Mouse (Mus musculus): Measurements from ENCODE around the gene Etl4.

Gene Etl4

DNA sequence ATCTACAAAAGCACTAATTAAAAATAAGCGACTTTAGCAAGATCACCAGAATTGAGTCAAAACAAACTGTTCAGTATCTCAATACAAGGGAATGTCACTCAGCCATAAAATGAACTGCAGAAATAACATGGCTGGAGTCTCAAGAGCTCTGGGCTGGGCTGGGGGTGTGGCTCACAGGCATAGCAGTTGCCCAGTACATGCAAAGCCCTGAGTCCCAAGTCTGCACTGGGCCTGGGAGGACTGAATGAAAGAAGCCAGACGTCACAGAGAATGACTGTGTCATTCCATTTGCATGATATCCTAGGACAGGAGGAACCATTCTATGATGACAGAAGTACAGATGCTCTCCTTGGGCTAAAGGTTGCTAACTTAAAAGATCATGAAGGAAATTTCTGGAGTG lies 864.9 kb downstream of the Etl4 start:
- DNase-seq: no peak

DNA sequence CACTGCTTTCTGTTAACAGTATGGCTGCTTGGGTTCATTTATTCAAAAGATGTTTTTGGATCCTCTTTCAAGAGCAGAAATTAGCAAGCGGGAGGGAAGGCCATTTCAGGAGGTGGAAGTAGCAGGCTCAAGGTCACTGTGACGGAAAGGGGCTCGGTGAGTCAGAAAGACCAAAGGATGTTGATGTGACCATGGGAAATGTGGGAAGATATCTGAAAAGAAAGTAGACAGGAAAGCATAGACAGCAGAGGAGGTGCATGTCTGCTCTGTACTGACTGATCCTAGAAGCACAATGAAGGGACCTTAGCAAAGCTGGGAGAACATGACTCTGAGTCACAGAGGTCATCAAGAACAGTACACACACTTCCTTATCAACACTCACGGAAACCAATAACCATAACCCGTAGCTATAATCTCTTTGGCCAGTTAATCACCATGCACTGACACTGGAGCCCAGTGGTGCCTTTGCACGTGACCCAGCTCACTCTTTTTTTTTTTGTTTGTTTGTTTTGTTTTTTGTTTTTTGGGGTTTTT lies 866.7 kb downstream of the Etl4 start:
- DNase-seq: no peak

DNA sequence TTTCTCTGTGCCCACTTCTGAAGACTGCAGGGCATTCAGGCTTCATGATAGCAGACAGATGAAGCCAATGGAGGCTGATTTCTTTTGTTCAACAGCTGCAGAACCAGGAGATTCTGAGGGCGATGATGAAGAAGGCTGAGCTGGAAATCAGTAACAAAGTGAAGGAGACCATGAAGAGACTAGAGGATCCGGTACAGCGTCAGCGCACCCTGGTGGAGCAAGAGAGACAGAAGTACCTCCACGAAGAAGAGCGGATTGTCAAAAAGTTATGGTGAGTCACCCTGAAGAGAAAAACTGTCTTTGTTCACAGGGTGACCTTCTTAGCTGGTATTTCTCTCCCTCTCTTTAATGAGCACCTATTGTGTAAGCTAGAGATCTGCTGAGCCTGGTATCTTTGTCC lies 868.4 kb downstream of the Etl4 start:
- DNase-seq: peak; percentile 60 to 61

DNA sequence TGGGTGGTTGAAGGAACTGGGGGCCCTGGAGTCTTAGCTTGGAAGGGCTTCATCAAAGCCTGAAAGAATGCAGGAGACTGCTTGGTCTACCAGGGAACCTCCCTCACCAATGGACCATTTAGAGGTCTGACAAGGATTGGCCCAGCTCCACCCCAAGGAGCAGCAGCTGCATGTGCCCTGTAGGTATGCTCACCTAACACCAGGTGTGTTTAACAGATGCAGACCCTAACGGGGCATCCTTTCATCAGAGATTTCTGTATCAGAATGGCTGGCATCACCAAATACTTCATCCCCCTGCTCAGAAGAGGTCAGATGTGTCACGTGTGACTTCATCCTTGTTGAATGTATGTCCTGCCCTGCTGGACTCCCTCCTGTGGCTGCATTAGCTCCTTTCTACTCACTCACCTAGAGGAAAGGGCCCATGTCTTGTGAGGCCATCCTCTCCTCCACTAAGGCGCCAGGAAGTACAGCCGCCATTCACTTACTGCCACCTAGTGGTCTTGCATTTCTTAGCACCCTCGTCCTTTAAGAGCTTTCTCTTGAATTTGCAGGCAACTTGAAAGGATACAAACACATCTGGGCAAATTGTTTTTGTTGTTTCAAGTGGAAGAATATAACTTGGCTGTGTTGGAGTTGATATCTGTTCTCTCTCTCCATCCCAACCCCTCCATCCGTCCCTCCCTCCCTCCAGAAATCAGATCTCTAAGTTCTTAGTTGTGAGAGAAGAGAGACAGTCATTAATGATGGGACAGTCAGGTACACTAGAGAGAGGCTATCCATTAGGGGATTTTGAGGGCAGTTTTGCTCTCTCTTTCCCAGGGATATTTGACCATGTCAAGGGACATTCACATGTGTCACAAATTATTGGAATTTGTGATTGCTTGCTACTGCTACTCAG lies 870.2 kb downstream of the Etl4 start:
- DNase-seq: peak; percentile 46 to 72

DNA sequence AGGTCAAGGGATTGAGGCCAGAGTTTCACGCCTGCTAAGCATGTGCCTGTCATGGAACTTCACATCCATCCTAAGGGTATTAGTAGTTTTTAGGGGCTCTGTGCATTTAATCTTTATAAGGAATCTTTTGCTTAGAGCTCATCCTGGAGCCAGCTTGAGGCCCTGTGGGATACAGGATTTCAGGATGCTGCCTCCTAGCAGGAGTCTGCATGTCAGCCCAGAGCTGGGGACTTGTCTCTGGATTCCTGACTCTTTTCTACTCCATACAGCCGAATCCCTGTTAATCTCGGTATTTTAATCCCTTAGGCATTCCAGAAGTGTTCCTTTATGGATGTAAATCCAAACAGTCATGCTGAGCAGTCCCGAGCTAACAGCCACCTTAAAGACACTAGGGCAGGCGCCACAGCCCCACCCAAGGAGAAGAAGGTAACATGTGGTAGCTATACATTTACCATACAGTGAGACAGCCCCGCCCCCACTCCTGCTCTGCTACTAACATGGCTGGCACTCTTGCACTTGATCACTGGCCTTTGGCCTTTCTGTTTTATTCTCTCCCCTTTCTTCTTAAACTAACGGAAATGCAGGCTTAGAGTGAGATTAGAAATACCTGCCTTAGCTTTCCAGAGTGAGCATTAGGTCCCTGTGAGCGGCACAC lies 891.8 kb downstream of the Etl4 start:
- DNase-seq: no peak

DNA sequence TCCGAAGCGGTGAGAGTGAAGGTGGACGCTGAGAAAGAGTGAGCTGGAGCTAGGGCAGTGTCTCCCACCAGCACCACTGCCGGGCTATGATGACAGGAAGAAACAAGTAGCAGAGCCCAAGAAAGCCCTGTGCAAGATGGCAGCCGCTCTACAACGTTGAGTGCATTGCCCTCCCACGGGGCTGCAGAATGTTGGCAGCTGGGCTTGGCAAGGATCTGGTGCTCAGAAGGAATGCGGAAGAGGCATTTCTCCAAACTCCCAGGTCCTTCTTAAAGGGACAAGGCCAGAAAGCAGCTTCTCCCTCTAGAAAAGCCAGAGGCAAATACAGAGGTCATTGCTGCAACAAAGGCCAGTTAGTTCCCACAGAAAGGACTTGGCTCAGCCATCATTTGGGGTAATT lies 901.9 kb downstream of the Etl4 start:
- peak; percentile 29 to 58 for DNase-seq

DNA sequence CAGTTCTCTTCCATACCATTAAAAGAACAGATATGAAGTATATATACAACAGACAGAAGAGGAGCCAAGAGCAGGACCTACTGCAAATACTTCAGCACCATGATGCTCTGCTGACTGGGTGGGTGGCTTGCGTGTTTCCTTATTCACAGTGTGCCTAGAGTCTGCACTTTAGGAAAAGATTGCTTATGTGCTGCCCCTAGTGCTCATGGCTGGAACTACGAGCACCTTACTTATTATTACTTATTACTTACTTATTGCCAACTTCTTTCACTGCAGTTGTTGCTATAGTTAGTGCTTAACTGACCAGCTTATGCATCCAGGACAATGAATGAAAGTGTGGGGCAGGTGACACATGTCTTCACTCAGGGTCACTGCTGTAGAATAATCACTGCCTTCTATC lies 904.4 kb downstream of the Etl4 start:
- DNase-seq: peak in 1 of 2 experiments; percentile 14

DNA sequence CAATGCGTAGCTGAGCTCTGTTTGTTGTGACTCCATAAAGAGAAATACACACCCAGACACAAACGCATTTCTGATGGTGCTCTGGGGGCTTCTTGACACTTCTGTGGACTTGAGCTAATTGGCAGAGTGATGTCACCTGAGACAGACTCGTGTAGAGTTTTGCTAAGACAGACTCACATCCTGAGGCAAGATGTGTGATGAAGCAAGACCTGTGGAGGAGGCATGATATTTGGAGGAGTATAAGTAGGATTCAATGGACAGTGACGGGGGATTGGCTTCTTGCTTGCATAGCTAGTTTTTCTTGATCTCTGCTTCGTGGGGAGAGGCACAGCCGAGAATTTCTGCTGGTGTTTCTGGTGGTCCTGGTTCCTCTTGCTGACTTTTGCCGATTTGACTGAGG lies 908.6 kb downstream of the Etl4 start:
- DNase-seq: no peak

DNA sequence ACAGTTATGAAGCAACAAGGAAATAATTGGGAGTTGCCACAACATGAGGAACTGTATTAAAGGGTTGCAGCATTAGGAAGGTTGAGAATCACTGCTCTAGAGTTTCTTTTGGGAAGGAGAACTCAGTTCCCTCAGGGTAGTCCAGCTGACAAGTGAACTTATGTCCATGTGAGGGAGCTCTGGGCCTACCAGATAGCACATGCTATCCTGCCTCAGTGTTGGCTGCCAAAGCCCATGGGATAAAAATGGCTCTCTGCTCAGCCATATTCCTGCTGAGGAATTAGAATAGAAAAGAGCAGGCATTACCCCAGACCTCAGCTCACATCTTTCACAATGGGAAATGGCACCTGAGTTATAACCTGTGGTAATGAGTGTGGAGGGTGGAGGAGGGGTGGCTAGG lies 916.7 kb downstream of the Etl4 start:
- no peak for DNase-seq

DNA sequence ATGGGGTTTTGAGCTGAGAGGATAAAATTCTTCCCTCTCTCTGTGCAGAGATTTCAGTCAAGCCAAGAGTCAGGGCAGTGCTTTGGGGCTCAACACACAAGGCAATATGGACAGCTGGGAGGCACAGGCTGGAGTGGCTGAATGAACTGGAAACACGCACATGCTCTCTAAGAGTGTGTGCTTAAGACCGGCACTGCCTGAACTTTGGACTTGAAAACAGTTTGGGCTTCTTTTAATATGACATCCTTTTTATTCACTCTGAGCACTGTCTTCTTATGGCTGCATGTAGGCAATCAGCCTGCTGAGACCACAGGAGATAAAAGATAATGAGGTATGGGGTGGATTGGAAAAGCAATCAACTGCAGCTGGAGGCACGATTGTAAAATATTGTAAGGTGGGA lies 921.3 kb downstream of the Etl4 start:
- DNase-seq: no peak

DNA sequence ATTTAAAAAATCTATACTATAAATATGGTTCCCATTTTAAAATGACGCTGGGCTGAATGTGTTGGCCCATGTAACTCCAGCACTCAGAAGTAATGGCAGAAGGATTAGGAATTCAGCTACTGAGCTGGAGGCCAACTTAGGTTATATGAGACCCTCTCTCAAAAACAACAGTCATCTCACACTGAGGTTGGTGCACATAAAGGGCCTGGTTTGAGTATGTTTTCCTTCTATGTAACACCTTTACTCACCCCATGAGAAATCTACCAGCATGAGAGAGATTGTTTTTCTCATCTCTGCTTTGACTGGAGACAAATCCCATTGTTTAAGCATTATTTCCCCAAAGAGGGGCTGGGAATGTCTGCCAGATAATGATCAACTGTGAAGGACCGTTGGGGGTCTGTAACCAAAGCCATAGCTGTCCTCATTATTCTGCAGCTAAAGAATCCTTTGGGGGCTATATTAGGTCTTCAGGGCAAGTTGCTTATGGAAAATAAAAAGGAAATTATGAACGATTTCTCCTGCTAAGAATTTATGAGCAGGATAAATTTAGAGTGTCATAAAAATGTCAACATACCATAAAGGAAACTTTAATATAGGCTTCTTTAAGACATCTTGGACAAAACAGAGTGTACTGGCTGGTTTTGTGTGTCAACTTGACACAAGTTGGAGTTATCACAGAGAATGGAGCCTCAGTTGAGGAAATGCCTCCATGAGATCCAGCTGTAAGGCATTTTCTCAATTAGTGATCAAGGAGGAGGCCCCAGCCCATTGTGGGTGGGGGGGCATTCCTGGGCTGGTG lies 922.2 kb downstream of the Etl4 start:
- no peak for DNase-seq

DNA sequence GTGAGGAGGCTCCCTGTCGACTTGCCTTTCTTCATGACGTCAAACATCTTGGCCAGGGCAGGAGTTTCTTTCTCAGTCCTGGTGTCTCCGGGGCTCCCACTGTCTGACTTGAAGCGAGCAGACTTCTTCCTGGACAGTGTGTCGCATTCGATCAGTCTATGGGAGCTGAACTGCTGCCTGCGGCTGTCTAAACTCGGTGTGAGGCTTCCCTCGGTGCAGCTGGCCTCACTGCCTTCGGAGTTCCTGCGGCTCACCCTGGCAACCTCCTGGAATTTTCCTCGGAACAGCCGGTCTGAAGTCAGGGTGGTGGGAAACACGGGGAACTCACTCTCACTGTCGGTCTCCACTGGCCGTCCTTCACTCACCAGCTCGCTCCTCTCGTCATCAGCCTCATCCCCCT lies 939.8 kb downstream of the Etl4 start:
- DNase-seq: no peak

Measured in kidney, postnatal 25 days (tissue).